Mouse (Mus musculus): ENCODE measurements around the gene Slc48a1. TPM values are rescaled to one million over a fixed set of nuclear protein-coding genes. Genes with fewer than 3 reads are reported as not detected.
A peak's percentile ranks its signal among the peaks of the same experiment; 100 is the strongest.

Gene Slc48a1
- total RNA-seq, 2 experiments from 2014 or later = 39.9 to 40.3 TPM

DNA sequence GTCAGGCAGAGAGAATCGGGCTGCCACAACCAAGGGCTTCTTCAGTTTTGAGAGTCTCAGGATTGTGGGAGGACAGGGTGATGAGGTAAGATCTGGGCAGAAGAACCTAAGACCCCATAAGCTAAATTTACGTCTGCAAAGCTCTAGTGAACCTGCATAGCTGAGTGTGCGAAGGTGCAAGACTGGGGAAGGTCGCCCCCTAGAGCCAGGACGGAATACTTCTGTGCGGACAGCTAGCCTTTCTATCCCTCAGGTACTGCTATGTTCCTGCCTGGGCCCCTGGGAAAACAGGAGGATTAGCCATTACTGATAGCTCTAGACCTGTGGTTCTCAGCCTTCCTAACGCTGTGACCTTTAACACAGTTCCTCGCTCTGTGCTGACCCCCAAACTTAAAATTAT lies 1.8 kb upstream of the Slc48a1 start:
- intact Hi-C loops (cut with DNase I; ENCODE audit: low total_unique reads) = no loop called here
- DNase-seq = peak; percentile 73

GRCm38 (mm10) chr15:97776919-97777318 lies 1.4 kb upstream of the Slc48a1 start:
- no peak for DNase-seq
- intact Hi-C loops (cut with DNase I; ENCODE audit: low total_unique reads) = no loop called here

DNA sequence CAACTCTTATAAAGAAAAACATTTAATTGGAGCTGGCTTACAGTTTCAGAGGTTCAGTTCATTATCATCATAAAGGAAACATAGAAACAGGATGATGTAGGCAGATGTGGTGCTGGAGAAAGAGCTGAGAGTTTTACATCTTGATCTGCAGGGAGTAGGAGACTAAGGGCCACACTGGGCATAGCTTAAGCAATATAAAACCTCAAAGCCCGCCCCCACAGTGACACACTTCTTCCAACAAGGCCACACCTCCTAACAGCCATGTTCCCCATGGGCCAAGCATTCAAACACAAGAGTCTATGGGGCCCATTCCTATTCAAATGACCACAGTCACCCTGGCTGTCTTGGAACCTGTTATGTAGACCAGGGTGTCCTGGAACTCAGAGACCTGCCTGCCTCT lies 1.3 kb downstream of the Slc48a1 start:
- intact Hi-C loops (cut with DNase I; ENCODE audit: low total_unique reads) = no loop called here

DNA sequence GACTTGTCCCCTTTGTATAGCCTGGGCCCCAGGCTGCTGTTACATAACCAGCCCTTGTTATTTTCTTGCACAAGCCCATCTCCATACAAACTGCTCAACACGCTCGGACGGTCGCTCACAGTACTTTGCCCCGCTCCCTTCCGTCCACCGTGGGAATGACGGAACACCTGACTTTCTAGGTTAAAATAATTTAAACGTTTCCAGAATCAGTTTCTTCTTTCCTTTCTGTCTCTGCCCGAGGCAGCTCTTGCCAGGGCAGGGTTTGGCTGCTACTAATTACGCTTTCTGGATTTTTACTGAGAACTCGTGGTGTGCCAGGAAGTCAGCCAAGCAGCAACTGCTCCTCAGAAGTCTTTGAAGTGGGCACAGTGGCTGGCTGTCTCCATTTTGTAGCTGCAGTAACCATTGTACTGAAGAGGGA lies 2.3 kb downstream of the Slc48a1 start:
- intact Hi-C loops (cut with DNase I; ENCODE audit: low total_unique reads) = no loop called here
- no peak for DNase-seq

More for the DNA sequence above, 1.3 kb downstream of the Slc48a1 start:
- no peak for DNase-seq

- intact Hi-C loops (cut with DNase I; ENCODE audit: low total_unique reads) = no loop called here
- DNase-seq = peak; percentile 65
Measured at GRCm38 (mm10) chr15:97781961-97782748, 3.8 kb downstream of the Slc48a1 start.

DNA sequence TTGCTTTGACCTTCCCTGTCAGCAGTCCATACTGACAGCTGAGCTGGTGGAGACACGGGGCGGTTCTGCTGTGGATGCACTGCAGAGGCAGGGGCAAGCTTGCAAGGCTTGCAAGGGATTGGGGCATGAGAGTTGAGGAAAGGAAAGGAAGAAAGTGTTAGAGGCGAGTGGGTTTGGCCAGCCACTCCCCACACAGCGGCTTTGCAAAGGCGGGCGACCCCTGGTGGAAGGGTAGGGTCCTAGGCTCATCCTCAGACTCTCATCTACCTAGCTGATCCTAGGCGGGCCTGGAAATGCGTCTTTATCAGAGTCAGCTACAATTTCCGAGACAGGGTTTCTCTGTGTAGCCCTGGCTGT lies 4.4 kb downstream of the Slc48a1 start:
- DNase-seq = peak; percentile 83
- intact Hi-C loops (cut with DNase I; ENCODE audit: low total_unique reads) = no loop called here

DNA sequence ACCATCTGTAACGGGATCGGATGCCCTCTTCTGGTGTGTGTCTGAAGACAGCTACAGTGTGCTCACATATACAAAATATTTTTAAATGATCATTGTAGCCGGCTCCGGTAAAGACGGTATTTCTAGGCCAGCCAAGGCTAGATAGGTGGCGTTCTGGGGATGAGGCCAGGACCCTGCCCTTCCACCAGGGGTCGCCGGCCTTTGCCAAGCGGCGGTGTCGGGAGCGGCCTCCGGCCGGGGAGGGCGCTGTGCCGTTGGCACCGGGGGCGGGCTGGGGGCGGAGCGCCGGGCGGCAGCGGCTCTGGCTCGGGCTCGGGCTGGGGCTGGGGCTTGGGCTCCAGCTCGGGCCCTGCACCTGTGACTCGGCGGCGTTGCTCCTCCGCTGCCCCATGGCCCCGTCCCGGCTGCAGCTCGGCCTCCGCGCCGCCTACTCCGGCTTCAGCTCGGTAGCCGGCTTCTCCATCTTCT lies 5.8 kb downstream of the Slc48a1 start:
- intact Hi-C loops (cut with DNase I; ENCODE audit: low total_unique reads) = no loop called here
- DNase-seq = peak; percentile 93

GRCm38 (mm10) chr15:97784561-97785161 lies 6.3 kb downstream of the Slc48a1 start:
- intact Hi-C loops (cut with DNase I; ENCODE audit: low total_unique reads) = no loop called here
- DNase-seq = no peak

GRCm38 (mm10) chr15:97785731-97786411 lies 7.6 kb downstream of the Slc48a1 start:
- intact Hi-C loops (cut with DNase I; ENCODE audit: low total_unique reads) = no loop called here

DNA sequence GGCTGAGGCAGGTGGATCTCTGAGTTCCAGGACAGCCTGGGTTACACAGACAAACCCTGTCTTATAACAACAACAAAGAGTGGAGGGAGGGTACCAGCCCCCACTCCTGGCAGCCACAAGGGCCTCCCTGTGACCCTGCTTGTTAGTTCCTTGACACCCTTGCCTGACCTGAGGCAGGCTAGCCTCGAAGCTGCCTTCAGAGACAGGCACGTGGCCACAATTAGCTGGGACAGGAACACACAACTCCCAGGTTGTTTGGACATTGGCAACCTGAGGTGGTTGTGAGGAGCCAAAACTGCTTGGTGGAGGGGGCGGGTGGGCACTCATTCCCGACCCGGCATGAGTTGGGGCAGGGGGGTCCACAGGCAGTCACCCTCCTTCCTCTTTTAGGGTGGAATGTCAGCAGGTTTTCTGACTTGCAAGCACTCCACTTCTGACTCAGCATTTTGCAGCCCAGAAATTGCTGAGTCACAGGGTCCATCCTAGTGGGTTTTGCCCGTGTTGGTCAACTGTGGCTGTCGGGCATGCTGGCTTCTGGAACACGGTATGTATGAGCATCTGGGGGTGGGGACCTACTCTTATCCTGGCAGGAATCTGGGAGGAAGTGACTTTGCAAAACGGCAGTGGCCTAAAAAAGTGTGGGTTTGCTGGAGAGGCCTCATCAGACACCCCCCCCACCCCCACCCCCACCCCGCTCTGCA lies 8.2 kb downstream of the Slc48a1 start:
- intact Hi-C loops (cut with DNase I; ENCODE audit: low total_unique reads) = no loop called here
- no peak for DNase-seq

More at GRCm38 (mm10) chr15:97785731-97786411, 7.6 kb downstream of the Slc48a1 start:
- DNase-seq = no peak

DNA sequence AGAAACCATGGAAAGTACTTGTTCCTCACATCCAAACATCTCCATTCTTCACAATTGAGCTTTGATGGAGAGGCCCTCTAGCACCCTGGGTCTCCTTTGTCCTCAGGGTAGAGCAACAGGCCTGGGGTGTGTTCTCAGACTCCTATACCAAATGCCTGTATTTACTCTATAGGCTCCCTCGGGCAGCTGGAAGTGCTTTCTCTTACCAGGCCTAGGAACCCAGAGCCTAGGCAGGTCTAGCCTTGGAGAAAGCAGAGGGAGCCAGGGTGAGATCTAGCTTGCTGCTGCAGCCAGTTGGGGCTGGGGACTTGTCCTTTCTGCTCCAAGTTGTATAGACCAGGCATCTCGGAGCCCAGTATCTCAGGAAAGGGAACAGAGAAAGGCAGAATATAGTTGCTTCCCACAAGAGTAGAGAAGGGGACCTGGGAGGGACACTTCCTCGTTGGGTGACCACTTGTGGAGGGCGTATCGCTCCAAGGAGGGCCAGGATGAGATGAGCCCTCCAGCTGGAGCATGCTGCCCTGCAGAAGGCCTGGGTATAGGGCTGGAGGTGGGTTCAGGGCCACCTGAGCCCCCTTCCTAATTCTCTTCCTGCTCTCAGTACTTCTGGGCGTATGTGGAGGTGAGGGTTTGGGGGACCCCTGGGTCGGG lies 9.0 kb downstream of the Slc48a1 start:
- DNase-seq = no peak
- intact Hi-C loops (cut with DNase I; ENCODE audit: low total_unique reads) = no loop called here

- intact Hi-C loops (cut with DNase I; ENCODE audit: low total_unique reads) = no loop called here
- no peak for DNase-seq
Measured at GRCm38 (mm10) chr15:97787799-97788667, 9.7 kb downstream of the Slc48a1 start.

GRCm38 (mm10) chr15:97788821-97789220 lies 10.5 kb downstream of the Slc48a1 start:
- intact Hi-C loops (cut with DNase I; ENCODE audit: low total_unique reads) = no loop called here
- no peak for DNase-seq

DNA sequence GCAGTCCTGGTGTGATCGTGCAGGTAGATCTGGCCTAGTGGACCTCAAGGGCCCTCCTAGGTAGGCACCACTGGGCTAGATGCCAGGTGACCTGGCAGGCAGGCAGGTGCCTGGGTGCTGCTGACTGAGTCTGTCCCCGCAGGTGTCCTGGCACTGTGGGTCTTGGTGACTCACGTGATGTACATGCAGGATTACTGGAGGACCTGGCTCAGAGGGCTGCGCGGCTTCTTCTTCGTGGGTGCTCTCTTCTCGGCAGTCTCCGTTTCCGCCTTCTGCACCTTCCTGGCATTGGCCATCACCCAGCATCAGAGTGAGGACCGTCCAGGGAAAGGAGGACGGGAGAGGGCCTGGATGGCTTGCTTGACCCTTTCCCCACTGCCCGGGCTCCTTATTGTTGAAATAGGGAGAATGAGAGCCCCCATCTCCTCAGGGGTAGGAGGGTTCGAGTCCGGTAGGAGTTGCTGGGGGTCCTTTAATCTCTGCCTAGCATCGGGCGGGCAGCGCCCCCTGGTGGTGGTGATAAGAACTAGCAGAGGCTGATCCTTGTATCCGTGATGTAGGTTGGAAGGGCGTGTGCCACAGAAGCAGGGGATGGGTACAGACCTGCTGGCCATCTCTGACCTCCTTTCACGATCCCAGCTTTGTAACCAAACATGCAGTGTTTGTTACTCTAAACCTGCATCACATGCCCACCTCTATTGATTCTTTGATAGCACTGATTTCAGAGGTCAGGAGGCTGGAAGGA lies 11.6 kb downstream of the Slc48a1 start:
- peak; percentile 62 for DNase-seq
- intact Hi-C loops (cut with DNase I; ENCODE audit: low total_unique reads) = no loop called here

- DNase-seq = no peak
- intact Hi-C loops (cut with DNase I; ENCODE audit: low total_unique reads) = no loop called here
Measured at GRCm38 (mm10) chr15:97791126-97791700, 12.9 kb downstream of the Slc48a1 start.

- no peak for DNase-seq
- intact Hi-C loops (cut with DNase I; ENCODE audit: low total_unique reads) = no loop called here
Measured at GRCm38 (mm10) chr15:97793386-97794153, 15.2 kb downstream of the Slc48a1 start.

GRCm38 (mm10) chr15:97794268-97794667 lies 15.9 kb downstream of the Slc48a1 start:
- DNase-seq = no peak
- intact Hi-C loops (cut with DNase I; ENCODE audit: low total_unique reads) = no loop called here
